Mouse (Mus musculus) myocyte (in vitro differentiated cells): ENCODE measurements around the gene Fam167b.

Experiments
- CEBPB ChIP-seq: IDR thresholded peaks from 2 replicates; pipeline ENCODE4 v1.6.1; 2011; ENCODE audit warnings: mild to moderate bottlenecking, moderate library complexity; ENCODE audit not compliant: poor library complexity, insufficient read depth, severe bottlenecking
- MAX ChIP-seq: IDR thresholded peaks from one replicate; pipeline ENCODE4 v1.6.1; 2011; ENCODE audit warnings: low read depth, mild to moderate bottlenecking, control low read depth
- MYOD1 ChIP-seq, 3 experiments: IDR thresholded peaks; one replicate each; pipeline ENCODE4 v1.6.1; 2011; ENCODE audit warnings: control low read depth in 2 of 3, low read depth in 2 of 3, mild to moderate bottlenecking in 2 of 3, moderate library complexity in 1 of 3; ENCODE audit not compliant: insufficient read length in 2 of 3, control insufficient read depth in 1 of 3
- POLR2A ChIP-seq: IDR thresholded peaks from one replicate; pipeline ENCODE4 v1.6.1; 2011; ENCODE audit warnings: low read depth, mild to moderate bottlenecking, control low read depth, moderate library complexity; ENCODE audit not compliant: insufficient read length
- REST ChIP-seq: IDR thresholded peaks from one replicate; pipeline ENCODE4 v1.6.1; 2011; ENCODE audit warnings: mild to moderate bottlenecking, control low read depth, moderate library complexity; ENCODE audit not compliant: insufficient read depth, insufficient read length
- TCF12 ChIP-seq: IDR thresholded peaks from one replicate; pipeline ENCODE4 v1.6.1; 2011; ENCODE audit warnings: mild to moderate bottlenecking, control low read depth; ENCODE audit not compliant: poor library complexity, insufficient read depth, severe bottlenecking

DNA sequence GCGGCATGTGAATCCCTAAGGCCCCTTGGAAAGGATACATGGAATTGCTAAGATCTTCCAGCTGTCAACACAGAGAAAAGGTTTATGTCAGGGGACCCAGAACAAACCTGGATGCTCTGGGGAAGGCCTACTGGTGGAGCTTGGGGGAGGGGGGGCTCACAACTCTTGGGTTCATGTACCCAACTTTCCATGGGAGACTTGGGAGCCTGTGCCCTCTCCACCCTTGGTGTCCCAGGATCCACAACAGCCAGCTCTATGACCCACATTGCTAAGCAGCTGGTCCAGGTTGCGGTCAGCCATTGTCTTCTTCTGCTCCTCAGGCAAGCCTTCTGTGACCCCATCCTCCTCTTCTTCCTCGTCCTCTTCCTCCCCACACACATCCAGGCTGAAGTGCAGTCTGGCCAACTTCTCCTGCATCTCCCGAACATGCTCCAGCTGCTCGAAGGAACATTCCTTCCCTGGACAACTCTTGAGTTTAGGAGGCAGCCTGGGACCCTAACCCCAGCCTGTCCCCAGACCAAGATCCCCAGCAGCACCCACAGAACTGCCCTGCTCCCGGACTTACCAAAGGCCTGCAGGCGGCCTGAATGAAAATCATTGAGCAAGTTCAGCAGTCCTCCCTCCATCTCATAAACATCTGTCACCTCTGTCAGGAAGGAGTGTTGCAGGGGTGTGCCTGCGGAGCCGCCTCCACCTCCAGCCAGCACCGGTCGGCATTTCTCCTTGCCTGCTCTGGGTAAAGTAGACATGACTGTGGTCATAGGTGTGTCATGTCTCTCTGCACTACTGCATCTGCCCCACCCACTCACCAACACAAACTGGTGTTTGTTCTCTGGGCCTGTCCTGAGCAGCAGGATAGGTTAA is 42.3 kb upstream of the Fam167b start:
- TF ChIP-seq MAX (no peak), CEBPB (no peak), REST (no peak), MYOD1 (IDR thresholded peaks at IDR 0.05; ENCODE audit: control insufficient read depth in 1 of 3, insufficient read length in 2 of 3, low read depth in 2 of 3) (no peak), TCF12 (no peak), POLR2A (no peak)
